In genomic region chr1:164316697-164317096, GRCm38 (mm10) we compare ENCODE assay signal across 8 mouse cellular contexts. TPM values are rescaled to one million over a fixed set of nuclear protein-coding genes. Genes with fewer than 3 reads are reported as not detected.
DNase-seq lines count a peak whose midpoint lies in the region; ATAC-seq and TF ChIP-seq lines count a peak whose summit lies in the region.

No protein-coding gene starts in this region.

- DNase-seq in liver: peak; percentile 77
- DNase-seq in c-Kit-positive CD71-positive TER-119-negative erythroid progenitor cells, embryonic 14.5 days (ENCODE audit: low read depth): peak; percentile 63
- peak; percentile 66 for DNase-seq in limb, embryonic 14.5 days (ENCODE audit: low spot score)
- DNase-seq in neural tube, embryonic 10.5 days (ENCODE audit: extremely low spot score, low spot score): peak; percentile 81
- DNase-seq in testis, postnatal 10 days (ENCODE audit: low spot score): peak; percentile 88

- H3K9ac ChIP-seq in liver, embryonic 12.5 days: no peak overlapping the region
- no peak overlapping the region for H3K9ac ChIP-seq in forebrain, embryonic 12.5 days
- H3K9ac ChIP-seq in hindbrain, embryonic 15.5 days: no peak overlapping the region
- H3K9ac ChIP-seq in limb, embryonic 14.5 days (ENCODE audit: low read depth, low read length, severe bottlenecking): no peak overlapping the region

- no peaks in the 10 kb centered on the region for H3K9me3 ChIP-seq in liver, embryonic 12.5 days (replicated peaks)
- H3K9me3 ChIP-seq in forebrain, embryonic 12.5 days: no peaks in the 10 kb centered on the region
- no peaks in the 10 kb centered on the region for H3K9me3 ChIP-seq in hindbrain, embryonic 15.5 days
- H3K9me3 ChIP-seq in limb, embryonic 14.5 days (ENCODE audit: control insufficient read depth, low read length): no peaks in the 10 kb centered on the region

- no peak overlapping the region for H3K4me3 ChIP-seq in liver, embryonic 12.5 days
- H3K4me3 ChIP-seq in forebrain, embryonic 12.5 days (replicated peaks): no peak overlapping the region
- H3K4me3 ChIP-seq in hindbrain, embryonic 15.5 days: no peak overlapping the region
- no peak overlapping the region for H3K4me3 ChIP-seq in limb, embryonic 14.5 days (replicated peaks; ENCODE audit: low read length)

- no peak overlapping the region for H3K27ac ChIP-seq in liver, embryonic 12.5 days
- no peak overlapping the region for H3K27ac ChIP-seq in forebrain, embryonic 12.5 days
- H3K27ac ChIP-seq in hindbrain, embryonic 15.5 days (replicated peaks): no peak overlapping the region
- no peak overlapping the region for H3K27ac ChIP-seq in limb, embryonic 14.5 days (replicated peaks; ENCODE audit: low read depth, low read length)

- peaks cover 4% of the 10 kb centered on the region for H3K36me3 ChIP-seq in liver, embryonic 12.5 days
- peaks cover 15% of the 10 kb centered on the region for H3K36me3 ChIP-seq in forebrain, embryonic 12.5 days (replicated peaks)
- H3K36me3 ChIP-seq in hindbrain, embryonic 15.5 days: no peaks in the 10 kb centered on the region; the same call in 1 of the 2 replicates
- H3K36me3 ChIP-seq in limb, embryonic 14.5 days (ENCODE audit: control insufficient read depth, insufficient read depth, low read length): peaks cover 10% of the 10 kb centered on the region

- whole genome bisulfite sequencing in liver, embryonic 12.5 days (ENCODE audit: insufficient replicate concordance): 26% methylated on average over 3 of the region's 3 CpGs
- WGBS in forebrain, embryonic 12.5 days: 37% methylated on average over 3 of the region's 3 CpGs
- WGBS in hindbrain, embryonic 15.5 days: 33% methylated on average over 3 of the region's 3 CpGs
- 26% methylated on average over 3 of the region's 3 CpGs for WGBS in limb, embryonic 14.5 days

- no peak for TF ChIP-seq POLR2A in limb, embryonic 14.5 days (IDR thresholded peaks at IDR 0.05; ENCODE audit: borderline replicate concordance, extremely low read depth, insufficient read depth, insufficient read length)

- H3K4me2 ChIP-seq in liver, embryonic 12.5 days: no peak overlapping the region
- no peak overlapping the region for H3K4me2 ChIP-seq in forebrain, embryonic 12.5 days
- no peak overlapping the region for H3K4me2 ChIP-seq in hindbrain, embryonic 15.5 days
- no peak overlapping the region for H3K4me2 ChIP-seq in limb, embryonic 14.5 days (replicated peaks; ENCODE audit: low read depth, low read length, severe bottlenecking)

- no peaks in the 10 kb centered on the region for H3K27me3 ChIP-seq in liver, embryonic 12.5 days (replicated peaks)
- H3K27me3 ChIP-seq in forebrain, embryonic 12.5 days: no peaks in the 10 kb centered on the region
- no peaks in the 10 kb centered on the region for H3K27me3 ChIP-seq in hindbrain, embryonic 15.5 days
- H3K27me3 ChIP-seq in limb, embryonic 14.5 days (ENCODE audit: control insufficient read depth, insufficient read depth, low read length): no peaks in the 10 kb centered on the region

- ATAC-seq in liver, embryonic 12.5 days: no peak
- peak; percentile 61 for ATAC-seq in forebrain, embryonic 12.5 days (ENCODE audit: low FRiP score)
- ATAC-seq in hindbrain, embryonic 15.5 days (ENCODE audit: low FRiP score, low read depth): peak; percentile 51; the same call in 1 of the 2 replicates
- no peak for ATAC-seq in limb, embryonic 14.5 days (ENCODE audit: low FRiP score, low read depth)

- H3K4me1 ChIP-seq in liver, embryonic 12.5 days: peaks cover 34% of the 10 kb centered on the region
- H3K4me1 ChIP-seq in forebrain, embryonic 12.5 days: peaks cover 4% of the 10 kb centered on the region; the same call in 1 of the 2 replicates
- H3K4me1 ChIP-seq in hindbrain, embryonic 15.5 days (replicated peaks): 0 out of 2 replicates have a peak, but pooled peaks cover 6% of the 10 kb centered on the region
- H3K4me1 ChIP-seq in limb, embryonic 14.5 days (ENCODE audit: control insufficient read depth, insufficient read depth, low read length): 0 out of 2 replicates have a peak, but pooled peaks cover 2% of the 10 kb centered on the region

RNA-seq across cellular contexts. Expression of gene Blzf1, which starts 9.4 kb away (rescaled TPM):
- polyA plus RNA-seq in liver, embryonic 12.5 days (2016; fragmentation: Nextera tagmentation; extraction: Ambion mirVana): 14.8 and 15.8 TPM in 2 replicates
- polyA plus RNA-seq in forebrain, embryonic 12.5 days (2016; fragmentation: Nextera tagmentation; extraction: Ambion mirVana): 27.3 and 28.9 TPM in 2 replicates
- 30.3 and 31.9 TPM in 2 replicates for polyA plus RNA-seq in hindbrain, embryonic 15.5 days (2015; fragmentation: Nextera tagmentation; extraction: Ambion mirVana)
- 14.1 and 18.1 TPM in 2 replicates for polyA plus RNA-seq in limb, embryonic 14.5 days (2012; rRNA removed)
- 30.0 and 31.6 TPM in 2 replicates for polyA plus RNA-seq in limb, embryonic 14.5 days (2014; fragmentation: Nextera tagmentation; extraction: Ambion mirVana)

RNA-seq across cellular contexts. Expression of gene Nme7, which starts 12.8 kb away (rescaled TPM):
- polyA plus RNA-seq in liver, embryonic 12.5 days (2016; fragmentation: Nextera tagmentation; extraction: Ambion mirVana): 11.9 and 13.4 TPM in 2 replicates
- 37.0 and 37.1 TPM in 2 replicates for polyA plus RNA-seq in forebrain, embryonic 12.5 days (2016; fragmentation: Nextera tagmentation; extraction: Ambion mirVana)
- 32.5 and 32.9 TPM in 2 replicates for polyA plus RNA-seq in hindbrain, embryonic 15.5 days (2015; fragmentation: Nextera tagmentation; extraction: Ambion mirVana)
- polyA plus RNA-seq in limb, embryonic 14.5 days (2012; rRNA removed): 18.0 and 22.1 TPM in 2 replicates
- polyA plus RNA-seq in limb, embryonic 14.5 days (2014; fragmentation: Nextera tagmentation; extraction: Ambion mirVana): 31.2 and 34.4 TPM in 2 replicates

RNA-seq across cellular contexts. Expression of gene Ccdc181, which starts 41.3 kb away (rescaled TPM):
- polyA plus RNA-seq in liver, embryonic 12.5 days (2016; fragmentation: Nextera tagmentation; extraction: Ambion mirVana): 5.2 and 5.3 TPM in 2 replicates
- 18.6 and 19.5 TPM in 2 replicates for polyA plus RNA-seq in forebrain, embryonic 12.5 days (2016; fragmentation: Nextera tagmentation; extraction: Ambion mirVana)
- polyA plus RNA-seq in hindbrain, embryonic 15.5 days (2015; fragmentation: Nextera tagmentation; extraction: Ambion mirVana): 24.0 and 26.9 TPM in 2 replicates
- polyA plus RNA-seq in limb, embryonic 14.5 days (2012; rRNA removed): 2.0 and 4.1 TPM in 2 replicates
- polyA plus RNA-seq in limb, embryonic 14.5 days (2014; fragmentation: Nextera tagmentation; extraction: Ambion mirVana): 5.9 and 7.3 TPM in 2 replicates

Comparison
In these comparisons a context has a peak if more than half of its experiments do, and no peak if none do; other contexts are left out.
1. ATAC-seq: peak in forebrain, embryonic 12.5 days (single experiment) and hindbrain, embryonic 15.5 days (single experiment); none in liver, embryonic 12.5 days (single experiment) and limb, embryonic 14.5 days (single experiment).
2. Peak in every context shown above with its lines, with median percentiles within 50 percentile points of each other: DNase-seq.